Mouse (Mus musculus): ENCODE data around the gene Mfrp.

Gene Mfrp

GRCm38 (mm10) chr9:44127351-44127801 lies 25.8 kb downstream of the Mfrp start:
- DNase-seq (ENCODE audit: inconsistent age in 2 of 2, low spot score in 1 of 2), result peak in 1 of 2 experiments; percentile 62

- DNase-seq (ENCODE audit: inconsistent age in 2 of 2, low spot score in 1 of 2), result no peak
These were observed 28.1 kb downstream of the Mfrp start for GRCm38 (mm10) chr9:44129633-44130032.

GRCm38 (mm10) chr9:44130034-44130433 lies 28.5 kb downstream of the Mfrp start:
- peak; percentile 81 to 89 for DNase-seq (ENCODE audit: inconsistent age in 2 of 2, low spot score in 1 of 2)

- peak; percentile 51 to 61 for DNase-seq (ENCODE audit: inconsistent age in 2 of 2, low spot score in 1 of 2)
These were observed 29.2 kb downstream of the Mfrp start for GRCm38 (mm10) chr9:44130581-44131275.

GRCm38 (mm10) chr9:44131276-44131590 lies 29.7 kb downstream of the Mfrp start:
- no peak for DNase-seq (ENCODE audit: inconsistent age in 2 of 2, low spot score in 1 of 2)

- DNase-seq (ENCODE audit: inconsistent age in 2 of 2, low spot score in 1 of 2), result no peak
These were observed 30.7 kb downstream of the Mfrp start for GRCm38 (mm10) chr9:44132200-44132599.

- DNase-seq (ENCODE audit: inconsistent age in 2 of 2, low spot score in 1 of 2), result peak in 1 of 2 experiments; percentile 57
These were observed 31.8 kb downstream of the Mfrp start for GRCm38 (mm10) chr9:44133287-44133686.

GRCm38 (mm10) chr9:44134101-44134850 lies 32.7 kb downstream of the Mfrp start, which contains the start of gene Mcam:
TSS of gene Mcam (plus strand) at chr9:44134469.
- DNase-seq (ENCODE audit: inconsistent age in 2 of 2, low spot score in 1 of 2), result peak; percentile 81 to 92

- peak; percentile 60 to 82 for DNase-seq (ENCODE audit: inconsistent age in 2 of 2, low spot score in 1 of 2)
These were observed 33.6 kb downstream of the Mfrp start for GRCm38 (mm10) chr9:44134851-44135730.

- no peak for DNase-seq (ENCODE audit: inconsistent age in 2 of 2, low spot score in 1 of 2)
These were observed 34.3 kb downstream of the Mfrp start for GRCm38 (mm10) chr9:44135731-44136411.

- no peak for DNase-seq (ENCODE audit: inconsistent age in 2 of 2, low spot score in 1 of 2)
These were observed 36.3 kb downstream of the Mfrp start for GRCm38 (mm10) chr9:44137846-44138245.

- DNase-seq (ENCODE audit: inconsistent age in 2 of 2, low spot score in 1 of 2), result no peak
These were observed 40.4 kb downstream of the Mfrp start for GRCm38 (mm10) chr9:44141951-44142350.

- DNase-seq (ENCODE audit: inconsistent age in 2 of 2, low spot score in 1 of 2), result no peak
These were observed 41.9 kb downstream of the Mfrp start for GRCm38 (mm10) chr9:44143421-44143820.

- peak in 1 of 2 experiments; percentile 51 for DNase-seq (ENCODE audit: inconsistent age in 2 of 2, low spot score in 1 of 2)
These were observed 42.6 kb downstream of the Mfrp start for GRCm38 (mm10) chr9:44144023-44144717.

GRCm38 (mm10) chr9:44144718-44145060 lies 43.2 kb downstream of the Mfrp start:
- no peak for DNase-seq (ENCODE audit: inconsistent age in 2 of 2, low spot score in 1 of 2)

- DNase-seq (ENCODE audit: inconsistent age in 2 of 2, low spot score in 1 of 2), result peak in 1 of 2 experiments; percentile 66
These were observed 45.8 kb downstream of the Mfrp start for GRCm38 (mm10) chr9:44147290-44147689.

All from adrenal gland, adult (tissue).